Comparison of ENCODE assay signal across 23 mouse cellular contexts in the genomic region with DNA sequence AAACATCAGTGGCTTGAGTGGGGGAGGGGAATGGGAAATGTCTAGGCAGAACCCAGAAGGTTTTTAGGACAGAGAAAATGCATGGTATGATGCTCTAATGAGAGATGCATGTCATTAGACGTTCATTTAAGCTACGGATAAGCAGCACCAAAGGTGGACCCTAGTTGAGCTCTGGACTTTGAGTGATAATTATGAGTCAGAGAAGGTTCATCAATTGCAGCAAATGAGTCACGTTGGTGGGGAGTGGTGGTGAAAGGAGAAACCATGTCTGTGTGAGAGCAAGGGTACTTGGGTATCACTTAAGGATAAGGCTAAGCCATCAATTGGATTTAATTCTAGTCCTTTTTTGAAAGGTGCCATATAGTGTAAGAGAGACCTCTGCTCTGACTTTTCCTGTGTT.
"Had no signal": no experiment of that assay in that cellular context is flagged by ENCODE, and none has a peak within 500 bp of the region (broad histone marks: within the 10 kb centered on the region; RNA-seq: fewer than 3 reads in every experiment).

No protein-coding gene starts in this region.

- H3K9me3 ChIP-seq: heart, embryonic 13.5 days; heart, embryonic 15.5 days; hindbrain, embryonic 10.5 days; hindbrain, embryonic 12.5 days; intestine, embryonic 15.5 days; limb, embryonic 13.5 days; limb, embryonic 15.5 days; liver, embryonic 12.5 days had no signal

- H3K27ac ChIP-seq: gastrocnemius, adult 2 months; heart, adult 2 months; heart, embryonic 13.5 days; heart, embryonic 15.5 days; hindbrain, embryonic 10.5 days; hindbrain, embryonic 12.5 days; hindbrain, embryonic 14.5 days; intestine, embryonic 15.5 days; layer of hippocampus, adult 2 months; left cerebral cortex, adult 2 months; limb, embryonic 13.5 days; limb, embryonic 15.5 days; liver, embryonic 12.5 days; liver, embryonic 14.5 days had no signal

- H3K9ac ChIP-seq: heart, embryonic 13.5 days; heart, embryonic 15.5 days; hindbrain, embryonic 12.5 days; hindbrain, embryonic 14.5 days; intestine, embryonic 15.5 days; limb, embryonic 13.5 days; limb, embryonic 15.5 days; liver, embryonic 12.5 days; liver, embryonic 14.5 days had no signal

- DNase-seq: gastrocnemius, adult 2 months; gastrocnemius, postnatal 10 days; gastrocnemius, postnatal 25 days; heart, adult 2 months; heart, postnatal 4 days; kidney, adult 18-20 months; kidney, adult 8-10 months; kidney, postnatal 10 days; kidney, postnatal 25 days; kidney, postnatal 4 days; left cerebral cortex, postnatal 4 days had no signal

- H3K4me3 ChIP-seq: gastrocnemius, adult 2 months; heart, adult 2 months; heart, embryonic 13.5 days; heart, embryonic 15.5 days; hindbrain, embryonic 10.5 days; hindbrain, embryonic 12.5 days; intestine, embryonic 15.5 days; layer of hippocampus, adult 2 months; left cerebral cortex, adult 2 months; limb, embryonic 13.5 days; limb, embryonic 15.5 days; liver, embryonic 12.5 days had no signal

- H3K36me3 ChIP-seq: heart, embryonic 13.5 days; heart, embryonic 15.5 days; hindbrain, embryonic 10.5 days; hindbrain, embryonic 12.5 days; intestine, embryonic 15.5 days; limb, embryonic 13.5 days; limb, embryonic 15.5 days; liver, embryonic 12.5 days had no signal

- H3K27me3 ChIP-seq: limb, embryonic 15.5 days had no signal
